Mouse (Mus musculus): ENCODE results near the gene Fam83d. TPM values are rescaled to one million over a fixed set of nuclear protein-coding genes. Genes with fewer than 3 reads are reported as not detected.

The Fam83d gene
- total and polyA plus RNA-seq, 3 experiments, result 12.2 to 19.8 (median 15.5) TPM

- Histone ChIP-seq H3K27me3 (replicated peaks) (no peaks in the 10 kb centered on the region), H3K4me1 (ENCODE audit: control insufficient read depth in 1 of 2, insufficient read depth in 2 of 2) (peaks cover 20 to 32% of the 10 kb centered on the region in 2 experiments), H3K79me2 (replicated peaks; ENCODE audit: control insufficient read depth, extremely low read depth, insufficient read depth, poor library complexity, severe bottlenecking) (peaks cover 27% of the 10 kb centered on the region), H3K27ac (ENCODE audit: insufficient read depth, low read depth) (no peak overlapping the region), H3K9me3 (replicated peaks; ENCODE audit: low read length) (peaks cover 9% of the 10 kb centered on the region), H3K36me3 (replicated peaks in 1 of 2; ENCODE audit: control insufficient read depth in 1 of 2, insufficient read depth in 1 of 2, low read length in 1 of 2) (peaks cover 25 to 75% of the 10 kb centered on the region in 2 experiments), H3K4me3 (replicated peaks in 1 of 3; ENCODE audit: low read depth in 2 of 3, low read length in 2 of 3, poor library complexity in 1 of 3) (no peak overlapping the region), H3K4me2 (ENCODE audit: insufficient read depth, low read depth, poor library complexity, severe bottlenecking) (no peak overlapping the region), H3K9ac (ENCODE audit: insufficient read depth, low read depth) (no peak overlapping the region)
- no peak for TF ChIP-seq ZNF384 (IDR thresholded peaks at IDR 0.05; ENCODE audit: low read depth, low read length)
- DNase-seq (ENCODE audit: extremely low read depth), result no peak
- dilution Hi-C loops (cut with MboI; ENCODE audit: extremely low pct_ligation_motif_present, extremely low pct_unique_long_range_greater_than_20kb, low sequenced_read_pairs) (no loop called here), in situ Hi-C loops (cut with MboI; ENCODE audit: low pct_ligation_motif_present, low pct_unique_long_range_greater_than_20kb, low sequenced_read_pairs) (no loop called here)
Measured at GRCm38 (mm10) chr2:158772808-158773207, 4.9 kb downstream of the Fam83d start.

- dilution Hi-C loops (cut with MboI; ENCODE audit: extremely low pct_ligation_motif_present, extremely low pct_unique_long_range_greater_than_20kb, low sequenced_read_pairs), result no loop called here
- Histone ChIP-seq H3K9ac (ENCODE audit: insufficient read depth, low read depth) (no peak overlapping the region), H3K36me3 (replicated peaks in 1 of 2; ENCODE audit: control insufficient read depth in 1 of 2, insufficient read depth in 1 of 2, low read length in 1 of 2) (peaks cover 34 to 95% of the 10 kb centered on the region in 2 experiments), H3K4me1 (ENCODE audit: control insufficient read depth in 1 of 2, insufficient read depth in 2 of 2) (peaks cover 13 to 25% of the 10 kb centered on the region in 2 experiments), H3K79me2 (replicated peaks; ENCODE audit: control insufficient read depth, extremely low read depth, insufficient read depth, poor library complexity, severe bottlenecking) (peaks cover 19% of the 10 kb centered on the region), H3K4me2 (ENCODE audit: insufficient read depth, low read depth, poor library complexity, severe bottlenecking) (no peak overlapping the region), H3K27ac (ENCODE audit: insufficient read depth, low read depth) (no peak overlapping the region), H3K4me3 (replicated peaks in 1 of 3; ENCODE audit: low read depth in 2 of 3, low read length in 2 of 3, poor library complexity in 1 of 3) (no peak overlapping the region), H3K9me3 (replicated peaks; ENCODE audit: low read length) (peaks cover 9% of the 10 kb centered on the region), H3K27me3 (replicated peaks) (no peaks in the 10 kb centered on the region)
- in situ Hi-C loops (cut with MboI; ENCODE audit: low pct_ligation_motif_present, low pct_unique_long_range_greater_than_20kb, low sequenced_read_pairs), result no loop called here
- DNase-seq (ENCODE audit: extremely low read depth), result no peak
- TF ChIP-seq MEF2A (IDR thresholded peaks at IDR 0.05; ENCODE audit: borderline replicate concordance, low read depth, low read length) (no peak), E2F4 (IDR thresholded peaks at IDR 0.05; ENCODE audit: insufficient replicate concordance, low read depth, low read length) (no peak), ZMIZ1 (IDR thresholded peaks at IDR 0.05; ENCODE audit: low read depth, low read length) (no peak), POLR2A (IDR thresholded peaks at IDR 0.05; ENCODE audit: low read depth, low read length) (no peak), BHLHE40 (IDR thresholded peaks at IDR 0.05; ENCODE audit: low read depth, low read length) (no peak), ZKSCAN1 (IDR thresholded peaks at IDR 0.05; ENCODE audit: borderline replicate concordance, low read depth, low read length) (no peak), USF1 (IDR thresholded peaks at IDR 0.05; ENCODE audit: low read depth, low read length) (no peak), NELFE (IDR thresholded peaks at IDR 0.05; ENCODE audit: low read depth, low read length) (no peak), IRF4 (IDR thresholded peaks at IDR 0.05; ENCODE audit: low read depth, low read length) (no peak), ZC3H11A (IDR thresholded peaks at IDR 0.05; ENCODE audit: low read depth, low read length) (no peak), MAZ (IDR thresholded peaks at IDR 0.05; ENCODE audit: low read depth, low read length) (no peak), ETS1 (conservative IDR thresholded peaks at IDR 0.05; ENCODE audit: low read depth, low read length) (no peak)
Measured at GRCm38 (mm10) chr2:158774886-158775285, 7.0 kb downstream of the Fam83d start.

GRCm38 (mm10) chr2:158776716-158777115 is 8.8 kb downstream of the Fam83d start:
- no peak for DNase-seq (ENCODE audit: extremely low read depth)
- no peak overlapping the region for H3K4me2 ChIP-seq (ENCODE audit: insufficient read depth, low read depth, poor library complexity, severe bottlenecking)
- no peak overlapping the region for H3K27ac ChIP-seq (ENCODE audit: insufficient read depth, low read depth)
- in situ Hi-C loops (cut with MboI; ENCODE audit: low pct_ligation_motif_present, low pct_unique_long_range_greater_than_20kb, low sequenced_read_pairs) (no loop called here), dilution Hi-C loops (cut with MboI; ENCODE audit: extremely low pct_ligation_motif_present, extremely low pct_unique_long_range_greater_than_20kb, low sequenced_read_pairs) (no loop called here)
- H3K4me3 ChIP-seq (replicated peaks in 1 of 3; ENCODE audit: low read depth in 2 of 3, low read length in 2 of 3, poor library complexity in 1 of 3), result no peak overlapping the region
- H3K36me3 ChIP-seq (replicated peaks in 1 of 2; ENCODE audit: control insufficient read depth in 1 of 2, insufficient read depth in 1 of 2, low read length in 1 of 2), result peaks cover 51 to 98% of the 10 kb centered on the region in 2 experiments
- TF ChIP-seq NRF1 (IDR thresholded peaks at IDR 0.05; ENCODE audit: low read depth, low read length) (no peak), MEF2A (IDR thresholded peaks at IDR 0.05; ENCODE audit: borderline replicate concordance, low read depth, low read length) (no peak), USF2 (conservative IDR thresholded peaks at IDR 0.05; ENCODE audit: low read depth, low read length) (no peak), MAZ (IDR thresholded peaks at IDR 0.05; ENCODE audit: low read depth, low read length) (no peak), GABPA (IDR thresholded peaks at IDR 0.05; ENCODE audit: insufficient replicate concordance, low read depth, low read length) (no peak), BHLHE40 (IDR thresholded peaks at IDR 0.05; ENCODE audit: low read depth, low read length) (no peak), ZC3H11A (IDR thresholded peaks at IDR 0.05; ENCODE audit: low read depth, low read length) (no peak), MAFK (IDR thresholded peaks at IDR 0.05; ENCODE audit: insufficient replicate concordance, low read length) (no peak), USF1 (IDR thresholded peaks at IDR 0.05; ENCODE audit: low read depth, low read length) (no peak), POLR2AphosphoS2 (IDR thresholded peaks at IDR 0.05; ENCODE audit: low read depth, low read length) (no peak), E2F4 (IDR thresholded peaks at IDR 0.05; ENCODE audit: insufficient replicate concordance, low read depth, low read length) (no peak), PAX5 (IDR thresholded peaks at IDR 0.05; ENCODE audit: low read length) (no peak), ZMIZ1 (IDR thresholded peaks at IDR 0.05; ENCODE audit: low read depth, low read length) (no peak), JUN (IDR thresholded peaks at IDR 0.05; ENCODE audit: insufficient read depth, low read depth, low read length) (no peak), UBTF (IDR thresholded peaks at IDR 0.05; ENCODE audit: low read depth, low read length) (no peak), TBP (conservative IDR thresholded peaks at IDR 0.05; ENCODE audit: low read depth, low read length) (no peak), ZKSCAN1 (IDR thresholded peaks at IDR 0.05; ENCODE audit: borderline replicate concordance, low read depth, low read length) (no peak), RAD21 (IDR thresholded peaks at IDR 0.05; ENCODE audit: low read depth, low read length) (no peak)
- H3K9me3 ChIP-seq (replicated peaks; ENCODE audit: low read length), result peaks cover 9% of the 10 kb centered on the region
- no peak overlapping the region for H3K9ac ChIP-seq (ENCODE audit: insufficient read depth, low read depth)
- no peaks in the 10 kb centered on the region for H3K27me3 ChIP-seq (replicated peaks)
- H3K4me1 ChIP-seq (ENCODE audit: control insufficient read depth in 1 of 2, insufficient read depth in 2 of 2), result peaks cover 0 to 7% of the 10 kb centered on the region in 2 experiments; a peak in 1 of 4 replicates
- H3K79me2 ChIP-seq (replicated peaks; ENCODE audit: control insufficient read depth, extremely low read depth, insufficient read depth, poor library complexity, severe bottlenecking), result peaks cover 9% of the 10 kb centered on the region

Measured in CH12.LX (cell line).